Mouse (Mus musculus) midbrain, postnatal 0 days (tissue): Measurements from ENCODE around the gene Gbp2b. TPM values are rescaled to one million over a fixed set of nuclear protein-coding genes. Genes with fewer than 3 reads are reported as not detected.

ENCODE experiments used
- ATAC-seq: fragments of 200-750 bp; cut with Nextera tagmentation; 2 replicates; pipeline ENCODE4 v1.8.0; 2017; ENCODE audit warnings: moderate number of reproducible peaks, mild to moderate bottlenecking, moderate TSS enrichment, moderate library complexity; ENCODE audit not compliant: low FRiP score
- DNase-seq: peaks from one replicate; pipeline ENCODE4 v3.0.0-alpha.2; 2015; ENCODE audit warnings: low spot score
- H3K27ac ChIP-seq: fragments of 300-500 bp; sonication (generic); 2 replicates; pipeline ENCODE4 v1.5.1; 2014; ENCODE audit warnings: low read depth, mild to moderate bottlenecking, low read length, mixed read lengths
- H3K27me3 ChIP-seq: fragments of 300-500 bp; sonication (generic); 2 replicates; pipeline ENCODE4 v1.6.1; 2014; ENCODE audit warnings: low read length, control low read depth, mixed read lengths; ENCODE audit not compliant: insufficient read depth
- H3K36me3 ChIP-seq: fragments of 300-500 bp; sonication (generic); 2 replicates; pipeline ENCODE4 v1.6.1; 2014; ENCODE audit warnings: low read length, control low read depth, mixed read lengths; ENCODE audit not compliant: insufficient read depth
- H3K4me1 ChIP-seq: fragments of 300-500 bp; sonication (generic); 2 replicates; pipeline ENCODE4 v1.6.1; 2014; ENCODE audit warnings: mild to moderate bottlenecking, control low read depth, antibody characterized with exemption, low read length, mixed read lengths; ENCODE audit not compliant: insufficient read depth
- H3K4me2 ChIP-seq: fragments of 300-500 bp; sonication (generic); 2 replicates; pipeline ENCODE4 v1.6.1; 2014; ENCODE audit warnings: low read depth, mild to moderate bottlenecking, low read length, mixed read lengths; ENCODE audit not compliant: poor library complexity, severe bottlenecking
- H3K4me3 ChIP-seq: fragments of 300-500 bp; sonication (generic); 2 replicates; pipeline ENCODE4 v1.5.1; 2014; ENCODE audit warnings: low read depth, mild to moderate bottlenecking, low read length, moderate library complexity
- H3K9ac ChIP-seq: fragments of 300-500 bp; sonication (generic); replicated peaks from 2 replicates; pipeline ENCODE4 v1.6.1; 2014; ENCODE audit warnings: mild to moderate bottlenecking, low read length, moderate library complexity, mixed read lengths; ENCODE audit not compliant: poor library complexity, severe bottlenecking
- H3K9me3 ChIP-seq: fragments of 300-500 bp; sonication (generic); 2 replicates; pipeline ENCODE4 v1.6.1; 2016; ENCODE audit warnings: low read length, control low read depth
- CTCF ChIP-seq: IDR thresholded peaks from 2 replicates; pipeline ENCODE4 v1.5.1; 2016; ENCODE audit warnings: antibody characterized with exemption, mild to moderate bottlenecking
- WGBS: fragments of 180-500 bp; shearing (Covaris S2); extraction: QIAGEN DNeasy Blood & Tissue Kit; methylation state at CpG from one replicate; pipeline ENCODE4 v1.1.7; 2014; 5-methylcytosine and 5-hydroxymethylcytosine counted together
- polyA plus RNA-seq: library from polyadenylated mRNA; unstranded; fragments of >200 nt; fragmentation: Nextera tagmentation; extraction: Ambion mirVana; gene quantifications from 2 replicates; pipeline ENCODE4 v1.2.1, GENCODE M21; 2015
- total RNA-seq: library from RNA; depleted of rRNA; stranded (reverse); fragments of >200 nt; gene quantifications from 2 replicates; pipeline ENCODE4 v1.2.3, GENCODE M21; 2014

Gbp2b gene
- total and polyA plus RNA-seq, 2 experiments from 2014 or later, result not detected

GRCm38 (mm10) chr3:142578342-142578741 is 16.3 kb upstream of the Gbp2b start:
- H3K4me3 ChIP-seq, result no peak overlapping the region
- H3K9ac ChIP-seq, result no peak overlapping the region
- WGBS, result 91% methylated on average over 4 of the region's 4 CpGs
- H3K4me2 ChIP-seq, result no peak overlapping the region
- TF ChIP-seq CTCF, result no peak
- H3K36me3 ChIP-seq, result no peaks in the 10 kb centered on the region
- DNase-seq, result no peak
- no peak for ATAC-seq
- H3K9me3 ChIP-seq, result no peaks in the 10 kb centered on the region
- H3K27ac ChIP-seq, result no peak overlapping the region
- no peaks in the 10 kb centered on the region for H3K4me1 ChIP-seq
- H3K27me3 ChIP-seq, result no peaks in the 10 kb centered on the region

DNA sequence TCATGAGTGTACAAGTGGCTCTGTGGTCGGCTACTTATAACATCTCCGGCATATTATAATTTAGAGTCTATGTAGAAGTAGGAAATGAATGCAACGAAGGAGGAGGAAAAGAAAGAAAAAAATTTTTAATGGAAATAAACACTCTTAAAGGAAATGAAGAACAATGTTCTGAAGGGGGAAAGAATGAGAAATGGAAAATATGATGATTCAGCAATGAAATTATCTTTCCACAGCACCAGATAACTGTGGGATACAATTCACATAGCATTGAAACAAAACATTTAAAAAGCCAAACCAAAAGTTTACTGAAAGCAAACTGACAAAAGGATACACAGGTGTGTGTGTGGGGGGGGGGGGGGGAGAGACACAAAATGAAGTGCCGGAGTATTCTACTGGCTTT is 11.6 kb upstream of the Gbp2b start:
- H3K27ac ChIP-seq, result no peak overlapping the region
- WGBS, result 94% methylated on average over 4 of the region's 4 CpGs
- H3K9me3 ChIP-seq, result no peaks in the 10 kb centered on the region
- no peak for ATAC-seq
- H3K4me2 ChIP-seq, result no peak overlapping the region
- H3K27me3 ChIP-seq, result no peaks in the 10 kb centered on the region
- no peak overlapping the region for H3K9ac ChIP-seq
- H3K4me3 ChIP-seq, result no peak overlapping the region
- H3K4me1 ChIP-seq, result no peaks in the 10 kb centered on the region
- no peak for TF ChIP-seq CTCF
- H3K36me3 ChIP-seq, result no peaks in the 10 kb centered on the region
- DNase-seq, result no peak

- no peak overlapping the region for H3K4me2 ChIP-seq
- H3K9ac ChIP-seq, result no peak overlapping the region
- no peak for TF ChIP-seq CTCF
- H3K4me3 ChIP-seq, result no peak overlapping the region
- ATAC-seq, result no peak
- DNase-seq, result no peak
- no peaks in the 10 kb centered on the region for H3K27me3 ChIP-seq
- no peaks in the 10 kb centered on the region for H3K36me3 ChIP-seq
- no peaks in the 10 kb centered on the region for H3K4me1 ChIP-seq
- H3K27ac ChIP-seq, result no peak overlapping the region
- no peaks in the 10 kb centered on the region for H3K9me3 ChIP-seq
Observed at GRCm38 (mm10) chr3:142587386-142587785, 7.3 kb upstream of the Gbp2b start.

DNA sequence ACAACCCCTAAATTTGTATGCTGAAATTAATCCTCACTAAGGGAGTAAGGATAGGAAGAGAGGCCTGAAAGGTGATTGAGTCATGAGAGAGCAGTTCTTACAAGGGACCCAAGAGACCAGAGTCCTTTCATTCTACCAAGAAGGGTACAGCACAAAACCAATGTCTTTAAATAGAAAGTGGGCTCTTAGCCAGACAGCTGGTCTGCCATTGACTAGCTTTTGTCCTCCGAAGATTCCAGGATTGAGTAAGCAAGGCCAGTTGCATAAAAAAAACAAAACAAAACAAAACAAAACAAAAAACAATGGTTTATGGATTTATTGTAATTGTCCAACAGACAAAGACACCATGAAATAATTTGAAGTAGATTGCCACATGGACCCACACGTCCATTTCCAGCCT is 5.8 kb upstream of the Gbp2b start:
- no peaks in the 10 kb centered on the region for H3K36me3 ChIP-seq
- H3K27ac ChIP-seq, result no peak overlapping the region
- TF ChIP-seq CTCF, result no peak
- no peak overlapping the region for H3K4me3 ChIP-seq
- WGBS, result 79% methylated on average over 2 of the region's 2 CpGs
- H3K27me3 ChIP-seq, result no peaks in the 10 kb centered on the region
- H3K4me2 ChIP-seq, result no peak overlapping the region
- no peaks in the 10 kb centered on the region for H3K9me3 ChIP-seq
- DNase-seq, result no peak
- ATAC-seq, result no peak
- H3K9ac ChIP-seq, result no peak overlapping the region
- no peaks in the 10 kb centered on the region for H3K4me1 ChIP-seq

- Histone ChIP-seq H3K27ac (no peak overlapping the region), H3K4me1 (no peaks in the 10 kb centered on the region), H3K4me3 (no peak overlapping the region), H3K27me3 (no peaks in the 10 kb centered on the region), H3K9ac (no peak overlapping the region), H3K4me2 (no peak overlapping the region), H3K36me3 (no peaks in the 10 kb centered on the region), H3K9me3 (no peaks in the 10 kb centered on the region)
- TF ChIP-seq CTCF, result no peak
- DNase-seq, result no peak
- ATAC-seq, result no peak
- WGBS, result 86% methylated on average over 4 of the region's 4 CpGs
Observed at GRCm38 (mm10) chr3:142590431-142591067, 4.1 kb upstream of the Gbp2b start.

DNA sequence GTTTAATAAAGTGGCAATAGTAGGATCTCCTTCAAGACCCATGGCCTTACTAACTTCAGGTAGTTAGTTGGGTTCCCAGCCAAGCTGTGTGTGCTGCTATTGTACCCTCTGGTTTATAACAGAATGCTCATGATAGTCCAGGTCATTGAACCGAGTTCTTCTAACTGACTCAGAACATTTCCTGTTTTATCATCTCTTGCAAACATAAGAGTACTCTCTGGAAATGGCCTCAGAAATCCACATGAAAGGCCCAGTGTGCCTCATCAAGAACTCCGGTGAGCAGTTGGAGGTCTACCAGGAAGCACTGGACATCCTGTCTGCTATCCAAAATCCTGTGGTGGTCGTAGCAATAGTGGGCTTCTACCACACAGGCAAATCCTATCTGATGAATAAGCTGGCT is 3.3 kb downstream of the Gbp2b start:
- no peak overlapping the region for H3K4me3 ChIP-seq
- no peaks in the 10 kb centered on the region for H3K4me1 ChIP-seq
- no peaks in the 10 kb centered on the region for H3K9me3 ChIP-seq
- no peak overlapping the region for H3K27ac ChIP-seq
- H3K4me2 ChIP-seq, result no peak overlapping the region
- H3K36me3 ChIP-seq, result no peaks in the 10 kb centered on the region
- H3K9ac ChIP-seq, result no peak overlapping the region
- ATAC-seq (no peak), DNase-seq (no peak)
- 87% methylated on average over 3 of the region's 3 CpGs for WGBS
- no peak for TF ChIP-seq CTCF
- H3K27me3 ChIP-seq, result no peaks in the 10 kb centered on the region
